Mouse (Mus musculus) testis, adult 2 months (tissue): ENCODE results near the gene Ddx39. TPM values are rescaled to one million over a fixed set of nuclear protein-coding genes. Genes with fewer than 3 reads are reported as not detected.

ENCODE experiments used
- H3K27ac ChIP-seq: fragments of 200-500 bp; 2 replicates; pipeline ENCODE4 v1.5.1; 2012; ENCODE audit warnings: low read depth, low read length; ENCODE audit not compliant: control insufficient read depth, insufficient read depth
- H3K27me3 ChIP-seq: fragments of 200-500 bp; 2 replicates; pipeline ENCODE4 v1.6.1; 2012; ENCODE audit warnings: mild to moderate bottlenecking, low read length, moderate library complexity; ENCODE audit not compliant: control insufficient read depth, insufficient read depth
- H3K36me3 ChIP-seq: fragments of 200-500 bp; 2 replicates; pipeline ENCODE4 v1.6.1; 2012; ENCODE audit warnings: mild to moderate bottlenecking, low read length; ENCODE audit not compliant: control insufficient read depth, insufficient read depth
- H3K4me1 ChIP-seq: fragments of 200-500 bp; 2 replicates; pipeline ENCODE4 v1.6.1; 2012; ENCODE audit warnings: low read length; ENCODE audit not compliant: control insufficient read depth, insufficient read depth
- H3K4me3 ChIP-seq: fragments of 200-500 bp; 2 replicates; pipeline ENCODE4 v1.5.1; 2012; ENCODE audit warnings: low read depth, mild to moderate bottlenecking, low read length, moderate library complexity, mixed read lengths; ENCODE audit not compliant: control insufficient read depth
- CTCF ChIP-seq: fragments of 200-500 bp; IDR thresholded peaks from 2 replicates; pipeline ENCODE4 v1.5.1; 2012; ENCODE audit warnings: low read depth, mild to moderate bottlenecking, inconsistent platforms, low read length, moderate library complexity; ENCODE audit not compliant: control insufficient read depth, insufficient read depth, insufficient replicate concordance
- POLR2A ChIP-seq: fragments of 200-500 bp; IDR thresholded peaks from 2 replicates; pipeline ENCODE4 v1.6.1; 2012; ENCODE audit warnings: low read depth, mild to moderate bottlenecking, inconsistent platforms, low read length, moderate library complexity; ENCODE audit not compliant: control insufficient read depth
- polyA plus RNA-seq: library from polyadenylated mRNA; depleted of rRNA; stranded (reverse); fragments of >200 nt; gene quantifications from 2 replicates; pipeline ENCODE4 v1.2.3, GENCODE M21; 2012

Ddx39 gene
- polyA plus RNA-seq, 1 experiment: 105 TPM

DNA sequence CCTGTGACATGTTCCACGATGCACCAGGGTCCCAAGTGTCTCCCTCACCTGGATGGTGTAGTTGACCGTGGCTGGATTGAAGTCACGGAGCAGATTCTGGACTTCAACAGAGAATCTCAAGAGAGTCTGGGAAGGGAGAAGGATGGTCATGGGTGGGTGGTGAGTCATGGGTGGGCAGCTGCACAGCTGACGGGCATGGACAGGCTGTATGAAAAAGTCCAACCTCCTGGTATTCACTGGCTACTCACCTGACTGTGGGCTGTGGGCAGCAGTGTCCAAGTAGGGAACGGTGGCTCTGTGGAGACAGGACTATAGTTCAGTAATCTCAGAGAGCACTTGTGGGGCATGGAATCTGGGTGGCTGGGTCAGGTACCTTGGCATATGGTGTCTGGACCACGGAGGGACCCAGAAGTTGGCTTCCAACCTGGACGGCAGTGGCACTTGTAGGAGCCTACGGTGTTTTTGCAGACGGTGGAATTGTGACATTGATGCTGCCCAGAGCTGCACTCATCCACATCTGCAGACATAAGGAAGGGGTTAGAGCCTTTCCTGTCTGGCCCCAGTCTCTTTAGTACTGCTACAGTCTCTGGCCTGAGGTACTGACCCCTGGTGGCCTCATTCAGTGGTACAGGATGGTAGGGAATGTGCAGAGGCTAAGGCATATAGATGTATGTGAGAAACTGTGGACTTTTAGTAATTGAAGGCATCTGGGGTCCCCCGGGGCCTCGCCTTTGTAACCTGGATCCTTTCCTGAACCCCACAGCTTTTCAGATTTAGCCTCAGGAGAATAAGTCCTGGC is 14.2 kb downstream of the Ddx39 start:
- Histone ChIP-seq H3K4me3 (no peak overlapping the region), H3K4me1 (no peaks in the 10 kb centered on the region; the same call in 1 of the 2 replicates), H3K27me3 (no peaks in the 10 kb centered on the region), H3K27ac (no peak overlapping the region), H3K36me3 (no peaks in the 10 kb centered on the region)
- TF ChIP-seq CTCF: peak; percentile 23; the same call in 1 of the 2 replicates
- TF ChIP-seq POLR2A: no peak

DNA sequence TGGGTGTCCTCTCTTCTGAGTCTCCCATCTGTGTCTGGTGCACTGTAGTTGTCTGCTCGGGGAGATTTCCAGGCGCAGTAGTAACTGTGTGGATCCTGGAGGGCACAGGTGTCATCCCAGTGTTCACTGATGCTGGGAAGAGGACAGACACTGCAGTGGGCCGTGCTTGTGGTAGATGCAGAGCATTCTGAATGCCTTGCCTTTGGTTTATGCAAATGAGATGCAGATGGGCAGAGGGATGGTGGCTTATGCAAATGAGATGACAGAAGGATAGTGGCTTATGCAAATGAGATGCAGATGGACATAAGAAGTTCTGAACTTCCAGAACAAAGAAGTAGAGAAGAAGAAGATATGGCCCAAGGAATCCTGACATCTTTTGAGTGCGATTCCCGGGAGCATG is 16.9 kb downstream of the Ddx39 start:
- TF ChIP-seq CTCF (no peak), POLR2A (no peak)
- no peak overlapping the region for H3K27ac ChIP-seq
- no peak overlapping the region for H3K4me3 ChIP-seq
- H3K27me3 ChIP-seq: no peaks in the 10 kb centered on the region
- H3K36me3 ChIP-seq: no peaks in the 10 kb centered on the region
- H3K4me1 ChIP-seq: no peaks in the 10 kb centered on the region

DNA sequence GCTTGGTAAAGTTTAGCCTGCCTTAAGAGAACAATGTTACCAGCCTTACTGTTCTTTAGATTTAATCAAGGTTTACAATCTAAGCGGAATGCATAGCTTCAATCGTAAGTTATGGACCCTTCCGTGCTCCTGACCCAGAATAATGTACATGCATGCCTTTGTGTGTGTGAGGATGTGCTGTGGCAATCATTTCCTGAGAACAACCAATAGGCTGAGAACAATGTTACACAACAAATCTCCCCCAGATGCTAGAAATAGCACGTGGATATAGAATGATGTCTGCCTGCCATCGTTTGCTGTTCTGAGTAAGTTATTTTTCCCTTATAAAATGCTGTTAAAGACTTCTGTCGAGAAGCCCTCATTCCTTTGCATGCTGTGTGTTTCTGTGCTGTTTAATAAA is 17.9 kb downstream of the Ddx39 start:
- Histone ChIP-seq H3K27ac (no peak overlapping the region), H3K4me1 (peaks cover 2% of the 10 kb centered on the region), H3K4me3 (no peak overlapping the region), H3K36me3 (no peaks in the 10 kb centered on the region), H3K27me3 (no peaks in the 10 kb centered on the region)
- TF ChIP-seq POLR2A (no peak), CTCF (no peak)

DNA sequence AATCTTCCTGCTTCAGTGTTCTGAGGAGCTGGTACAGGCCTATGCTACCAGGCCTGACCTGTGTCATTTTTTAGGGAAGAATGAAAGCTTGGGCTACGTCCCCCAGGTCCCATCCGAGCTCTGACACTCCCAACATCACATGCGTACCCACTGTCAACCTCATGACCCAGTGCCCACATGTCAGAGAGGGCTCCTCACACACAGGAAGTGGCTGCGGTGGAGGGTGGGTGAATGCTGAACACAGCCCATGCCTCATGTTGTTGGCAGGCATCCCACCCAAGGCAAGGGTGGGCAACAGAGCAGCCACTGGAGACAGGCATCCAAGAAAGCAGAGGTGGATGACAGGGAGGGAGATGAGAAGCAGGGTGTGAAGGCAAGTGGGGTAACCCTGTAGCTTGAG is 21.7 kb downstream of the Ddx39 start:
- Histone ChIP-seq H3K27me3 (no peaks in the 10 kb centered on the region), H3K27ac (no peak overlapping the region), H3K4me3 (no peak overlapping the region), H3K36me3 (no peaks in the 10 kb centered on the region), H3K4me1 (peaks cover 17% of the 10 kb centered on the region)
- no peak for TF ChIP-seq CTCF
- no peak for TF ChIP-seq POLR2A

DNA sequence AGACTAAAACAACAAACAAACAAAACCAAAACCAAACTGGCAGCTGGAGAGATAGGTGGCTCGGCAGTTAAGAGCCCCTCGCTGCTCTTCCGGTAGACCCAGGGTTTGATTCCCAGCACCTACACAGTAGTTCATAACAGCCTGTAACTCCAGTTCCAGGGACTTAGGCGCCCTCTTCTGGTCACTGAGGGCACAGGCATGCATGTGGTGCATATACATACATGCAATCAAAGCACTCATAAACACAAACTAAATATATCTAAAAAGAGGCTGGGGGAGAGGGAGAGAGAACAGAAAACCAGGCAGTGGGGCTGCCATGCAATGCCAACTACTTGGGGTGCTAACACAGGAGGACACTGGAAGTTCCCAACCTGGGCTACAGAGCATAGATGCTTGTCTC is 22.4 kb downstream of the Ddx39 start:
- Histone ChIP-seq H3K27ac (no peak overlapping the region), H3K4me3 (no peak overlapping the region), H3K27me3 (no peaks in the 10 kb centered on the region), H3K4me1 (peaks cover 23% of the 10 kb centered on the region), H3K36me3 (no peaks in the 10 kb centered on the region)
- TF ChIP-seq CTCF: peak; percentile 57; the same call in 1 of the 2 replicates
- TF ChIP-seq POLR2A: no peak

DNA sequence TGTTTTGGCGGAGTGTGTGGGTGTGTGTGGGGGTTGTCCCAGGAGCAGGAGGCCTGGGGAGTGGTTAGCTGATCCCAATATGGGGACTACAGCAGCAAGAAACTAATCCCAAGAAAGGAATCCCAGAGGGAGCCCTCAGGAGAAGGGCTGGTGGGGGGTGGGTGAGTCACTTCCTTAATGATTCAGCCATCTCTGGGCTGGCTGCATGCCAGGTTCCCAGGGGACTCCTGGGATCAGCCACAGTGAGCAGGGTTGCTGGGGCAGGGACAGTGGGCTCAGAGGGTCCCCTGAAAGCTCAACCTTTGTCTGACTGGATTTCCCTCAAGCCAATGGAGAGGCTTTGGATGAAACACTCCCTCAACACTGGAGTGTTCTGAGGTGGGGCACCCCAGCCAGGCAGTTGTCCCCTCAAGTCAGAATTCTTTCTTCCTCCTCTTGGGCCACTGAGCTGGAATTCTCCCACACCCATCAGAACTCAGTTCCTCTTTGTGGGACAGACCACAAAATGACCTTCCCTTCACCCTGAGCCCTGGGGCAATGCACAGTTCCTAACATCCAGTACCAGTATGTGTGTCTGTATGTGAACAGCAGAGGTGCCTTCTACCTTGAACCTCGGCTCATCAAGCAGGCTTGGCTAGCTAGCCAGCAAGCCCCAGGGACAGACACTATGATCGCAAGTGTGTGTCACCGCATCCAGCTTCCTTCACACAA is 23.0 kb downstream of the Ddx39 start:
- TF ChIP-seq CTCF: no peak
- no peak for TF ChIP-seq POLR2A
- Histone ChIP-seq H3K27me3 (no peaks in the 10 kb centered on the region), H3K4me3 (no peak overlapping the region), H3K4me1 (peaks cover 23% of the 10 kb centered on the region), H3K36me3 (no peaks in the 10 kb centered on the region), H3K27ac (no peak overlapping the region)

DNA sequence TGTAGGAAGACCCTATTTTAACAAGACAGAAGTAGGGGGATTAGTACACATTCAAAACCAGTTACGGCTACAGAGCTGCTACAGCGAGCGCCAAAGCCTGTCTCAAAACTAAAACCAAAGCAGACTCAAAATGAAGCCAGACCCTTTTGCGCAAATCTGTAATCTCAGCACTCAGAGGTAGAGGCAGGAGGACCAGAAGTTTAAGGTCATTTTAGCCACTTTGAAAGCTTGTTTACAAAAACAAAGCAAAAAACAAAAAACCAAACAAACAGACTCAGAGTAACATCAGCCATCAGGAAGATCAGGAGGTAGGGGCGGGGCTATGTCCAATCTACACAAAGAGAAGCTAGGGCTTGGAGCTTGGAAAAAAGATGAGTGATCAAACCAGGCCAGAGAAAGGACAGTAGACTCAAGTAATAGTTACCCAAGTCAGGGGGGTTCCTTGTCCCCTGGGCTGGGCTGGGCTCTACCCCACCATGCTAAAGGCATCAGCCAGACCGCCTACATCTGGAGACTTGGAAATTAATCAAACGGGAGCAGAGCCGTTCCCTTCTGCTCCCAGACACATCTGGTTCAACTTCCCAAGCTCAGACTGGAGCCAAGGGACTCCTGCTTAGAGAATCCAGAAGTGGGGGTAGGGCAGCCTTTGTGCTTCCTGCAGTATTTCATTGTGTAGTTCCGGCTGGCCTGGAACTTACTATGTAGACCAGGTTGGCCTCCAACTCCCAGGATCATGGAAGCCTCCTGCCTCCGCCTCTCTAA is 24.2 kb downstream of the Ddx39 start:
- H3K27ac ChIP-seq: no peak overlapping the region
- TF ChIP-seq CTCF (no peak), POLR2A (no peak)
- peaks cover 23% of the 10 kb centered on the region for H3K4me1 ChIP-seq
- no peak overlapping the region for H3K4me3 ChIP-seq
- H3K36me3 ChIP-seq: no peaks in the 10 kb centered on the region
- H3K27me3 ChIP-seq: no peaks in the 10 kb centered on the region
